Mouse (Mus musculus): ENCODE measurements around the gene Zmat5. TPM values are rescaled to one million over a fixed set of nuclear protein-coding genes. Genes with fewer than 3 reads are reported as not detected.

Zmat5 gene
- polyA plus RNA-seq, 1 experiment = 11.7 TPM

GRCm38 (mm10) chr11:4685071-4685470 is 19.4 kb upstream of the Zmat5 start:
- 64% methylated on average over 4 of the region's 4 CpGs for WGBS
- no peak overlapping the region for H3K4me3 ChIP-seq (replicated peaks; ENCODE audit: control insufficient read depth, low read depth, low read length)
- no peak overlapping the region for H3K27ac ChIP-seq (ENCODE audit: control insufficient read depth, insufficient read depth, low read depth, low read length, poor library complexity)
- H3K4me1 ChIP-seq (ENCODE audit: control insufficient read depth, insufficient read depth, low read length) = peaks cover 3% of the 10 kb centered on the region; the same call in 1 of the 2 replicates
- TF ChIP-seq POLR2A (IDR thresholded peaks at IDR 0.05; ENCODE audit: borderline replicate concordance, control insufficient read depth, low read depth, low read length) (no peak), CTCF (IDR thresholded peaks at IDR 0.05; ENCODE audit: control insufficient read depth, insufficient read depth, low read length) (no peak)

- no peak for TF ChIP-seq POLR2A (IDR thresholded peaks at IDR 0.05; ENCODE audit: borderline replicate concordance, control insufficient read depth, low read depth, low read length)
- H3K4me3 ChIP-seq (replicated peaks; ENCODE audit: control insufficient read depth, low read depth, low read length) = no peak overlapping the region
- 74% methylated on average over 5 of the region's 5 CpGs for WGBS
- H3K27ac ChIP-seq (ENCODE audit: control insufficient read depth, insufficient read depth, low read depth, low read length, poor library complexity) = no peak overlapping the region
- H3K4me1 ChIP-seq (ENCODE audit: control insufficient read depth, insufficient read depth, low read length) = peaks cover 3% of the 10 kb centered on the region; the same call in 1 of the 2 replicates
Measured at GRCm38 (mm10) chr11:4685510-4685909, 19.0 kb upstream of the Zmat5 start.

GRCm38 (mm10) chr11:4687027-4687426 is 17.5 kb upstream of the Zmat5 start:
- Histone ChIP-seq H3K4me1 (ENCODE audit: control insufficient read depth, insufficient read depth, low read length) (peaks cover 3% of the 10 kb centered on the region; the same call in 1 of the 2 replicates), H3K4me3 (replicated peaks; ENCODE audit: control insufficient read depth, low read depth, low read length) (no peak overlapping the region), H3K27ac (ENCODE audit: control insufficient read depth, insufficient read depth, low read depth, low read length, poor library complexity) (no peak overlapping the region)
- WGBS = 82% methylated on average over 3 of the region's 3 CpGs
- no peak for TF ChIP-seq CTCF (IDR thresholded peaks at IDR 0.05; ENCODE audit: control insufficient read depth, insufficient read depth, low read length)
- TF ChIP-seq POLR2A (IDR thresholded peaks at IDR 0.05; ENCODE audit: borderline replicate concordance, control insufficient read depth, low read depth, low read length) = no peak

GRCm38 (mm10) chr11:4687874-4688273 is 16.6 kb upstream of the Zmat5 start:
- Histone ChIP-seq H3K4me1 (ENCODE audit: control insufficient read depth, insufficient read depth, low read length) (peaks cover 3% of the 10 kb centered on the region; the same call in 1 of the 2 replicates), H3K27ac (ENCODE audit: control insufficient read depth, insufficient read depth, low read depth, low read length, poor library complexity) (no peak overlapping the region), H3K4me3 (replicated peaks; ENCODE audit: control insufficient read depth, low read depth, low read length) (no peak overlapping the region)
- WGBS = 73% methylated on average over 3 of the region's 3 CpGs
- TF ChIP-seq POLR2A (IDR thresholded peaks at IDR 0.05; ENCODE audit: borderline replicate concordance, control insufficient read depth, low read depth, low read length) = no peak
- TF ChIP-seq CTCF (IDR thresholded peaks at IDR 0.05; ENCODE audit: control insufficient read depth, insufficient read depth, low read length) = no peak

- Histone ChIP-seq H3K4me3 (replicated peaks; ENCODE audit: control insufficient read depth, low read depth, low read length) (no peak overlapping the region), H3K27ac (ENCODE audit: control insufficient read depth, insufficient read depth, low read depth, low read length, poor library complexity) (no peak overlapping the region), H3K4me1 (ENCODE audit: control insufficient read depth, insufficient read depth, low read length) (no peaks in the 10 kb centered on the region)
- TF ChIP-seq POLR2A (IDR thresholded peaks at IDR 0.05; ENCODE audit: borderline replicate concordance, control insufficient read depth, low read depth, low read length) = no peak
- no peak for TF ChIP-seq CTCF (IDR thresholded peaks at IDR 0.05; ENCODE audit: control insufficient read depth, insufficient read depth, low read length)
- 39% methylated on average over 11 of the region's 11 CpGs for WGBS
Measured at GRCm38 (mm10) chr11:4688632-4689380, 15.7 kb upstream of the Zmat5 start.

GRCm38 (mm10) chr11:4690353-4690752 is 14.1 kb upstream of the Zmat5 start:
- TF ChIP-seq POLR2A (IDR thresholded peaks at IDR 0.05; ENCODE audit: borderline replicate concordance, control insufficient read depth, low read depth, low read length) = no peak
- no peak for TF ChIP-seq CTCF (IDR thresholded peaks at IDR 0.05; ENCODE audit: control insufficient read depth, insufficient read depth, low read length)
- no peaks in the 10 kb centered on the region for H3K4me1 ChIP-seq (ENCODE audit: control insufficient read depth, insufficient read depth, low read length)
- no peak overlapping the region for H3K4me3 ChIP-seq (replicated peaks; ENCODE audit: control insufficient read depth, low read depth, low read length)
- H3K27ac ChIP-seq (ENCODE audit: control insufficient read depth, insufficient read depth, low read depth, low read length, poor library complexity) = no peak overlapping the region
- 82% methylated on average over 7 of the region's 7 CpGs for WGBS

GRCm38 (mm10) chr11:4691213-4691612 is 13.3 kb upstream of the Zmat5 start:
- TF ChIP-seq CTCF (IDR thresholded peaks at IDR 0.05; ENCODE audit: control insufficient read depth, insufficient read depth, low read length) = no peak
- TF ChIP-seq POLR2A (IDR thresholded peaks at IDR 0.05; ENCODE audit: borderline replicate concordance, control insufficient read depth, low read depth, low read length) = no peak
- no peak overlapping the region for H3K27ac ChIP-seq (ENCODE audit: control insufficient read depth, insufficient read depth, low read depth, low read length, poor library complexity)
- no peaks in the 10 kb centered on the region for H3K4me1 ChIP-seq (ENCODE audit: control insufficient read depth, insufficient read depth, low read length)
- 84% methylated on average over 10 of the region's 10 CpGs for WGBS
- no peak overlapping the region for H3K4me3 ChIP-seq (replicated peaks; ENCODE audit: control insufficient read depth, low read depth, low read length)

- no peak overlapping the region for H3K4me3 ChIP-seq (replicated peaks; ENCODE audit: control insufficient read depth, low read depth, low read length)
- 87% methylated on average over 11 of the region's 11 CpGs for WGBS
Measured at GRCm38 (mm10) chr11:4692162-4692561, 12.3 kb upstream of the Zmat5 start.

More at GRCm38 (mm10) chr11:4692162-4692561, 12.3 kb upstream of the Zmat5 start:
- H3K4me1 ChIP-seq (ENCODE audit: control insufficient read depth, insufficient read depth, low read length) = no peaks in the 10 kb centered on the region; the same call in 1 of the 2 replicates
- TF ChIP-seq POLR2A (IDR thresholded peaks at IDR 0.05; ENCODE audit: borderline replicate concordance, control insufficient read depth, low read depth, low read length) (no peak), CTCF (IDR thresholded peaks at IDR 0.05; ENCODE audit: control insufficient read depth, insufficient read depth, low read length) (no peak)
- H3K27ac ChIP-seq (ENCODE audit: control insufficient read depth, insufficient read depth, low read depth, low read length, poor library complexity) = no peak overlapping the region
